Mouse (Mus musculus): ENCODE data around the gene Slamf9.

DNA sequence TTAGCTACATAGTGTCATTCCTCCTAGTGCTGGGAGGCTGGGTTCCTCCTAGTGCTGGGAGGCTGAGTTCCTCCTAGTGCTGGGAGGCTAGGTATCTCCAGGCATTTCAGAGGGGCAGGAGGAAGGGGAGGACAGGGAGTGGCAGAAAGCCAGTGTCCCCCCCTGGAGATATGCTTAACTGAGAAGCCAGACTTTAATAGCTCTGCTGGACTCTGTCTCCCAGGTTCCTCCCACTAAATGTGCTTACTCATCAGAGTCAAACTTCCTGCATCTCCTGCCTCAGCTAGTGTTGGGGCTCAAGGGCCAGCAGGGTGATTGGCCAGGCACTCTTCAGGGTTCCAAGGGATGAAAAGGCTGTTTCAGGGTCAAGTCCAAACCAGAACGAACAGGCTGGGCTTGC, 40.2 kb downstream of the Slamf9 start:
- TF ChIP-seq TCF12 (IDR thresholded peaks at IDR 0.05; ENCODE audit: insufficient read depth, poor library complexity, severe bottlenecking) (no peak), POLR2A (IDR thresholded peaks at IDR 0.05; ENCODE audit: insufficient read length, low read depth) (no peak), E2F4 (IDR thresholded peaks at IDR 0.05; ENCODE audit: insufficient read depth) (no peak), SRF (IDR thresholded peaks at IDR 0.05; ENCODE audit: control insufficient read depth, insufficient read length, low read depth) (no peak)
